Mouse (Mus musculus) brain, adult 2 months (tissue): ENCODE data around the gene Aptx.

Experiments used
- DNase-seq: peaks from one replicate; pipeline ENCODE4 v3.0.0; 2011; ENCODE audit warnings: low read depth, low spot score

The Aptx gene

DNA sequence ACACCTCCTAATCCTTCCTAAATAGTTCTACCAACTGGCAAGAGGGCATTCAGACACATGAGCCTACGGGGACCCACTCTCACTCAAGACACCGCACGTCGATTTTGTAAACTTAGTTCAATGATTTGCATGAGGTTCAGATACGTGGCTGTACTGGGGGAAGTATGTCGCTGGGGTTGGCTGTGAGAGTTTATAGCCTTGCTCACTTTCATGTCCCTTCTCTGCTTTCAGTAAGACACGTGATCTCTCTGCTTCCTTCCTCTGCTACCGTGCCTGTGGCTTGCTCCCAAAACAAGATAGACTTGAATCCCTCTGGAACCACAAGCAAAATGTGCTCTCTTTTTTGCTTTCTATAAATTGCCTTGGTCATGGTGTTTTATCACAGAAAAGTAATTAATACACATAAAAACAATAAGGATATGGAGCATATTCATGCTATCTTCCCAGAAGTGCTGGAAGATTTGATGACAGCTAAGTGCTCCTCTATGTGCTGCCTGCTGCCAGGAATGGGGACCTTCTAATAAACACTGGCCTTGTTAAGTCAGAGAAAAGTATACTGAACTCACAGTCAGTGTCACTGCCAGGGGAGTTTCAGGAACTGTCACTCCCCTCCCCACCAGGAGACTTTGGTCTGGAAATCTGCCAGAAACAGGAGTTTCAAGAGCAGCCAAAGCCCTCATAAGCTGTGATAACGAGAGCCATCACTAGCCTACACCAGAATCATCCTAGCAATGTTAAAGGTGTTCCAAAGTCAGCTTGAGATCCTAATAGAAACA is 36.6 kb downstream of the Aptx start:
- no peak for DNase-seq

DNA sequence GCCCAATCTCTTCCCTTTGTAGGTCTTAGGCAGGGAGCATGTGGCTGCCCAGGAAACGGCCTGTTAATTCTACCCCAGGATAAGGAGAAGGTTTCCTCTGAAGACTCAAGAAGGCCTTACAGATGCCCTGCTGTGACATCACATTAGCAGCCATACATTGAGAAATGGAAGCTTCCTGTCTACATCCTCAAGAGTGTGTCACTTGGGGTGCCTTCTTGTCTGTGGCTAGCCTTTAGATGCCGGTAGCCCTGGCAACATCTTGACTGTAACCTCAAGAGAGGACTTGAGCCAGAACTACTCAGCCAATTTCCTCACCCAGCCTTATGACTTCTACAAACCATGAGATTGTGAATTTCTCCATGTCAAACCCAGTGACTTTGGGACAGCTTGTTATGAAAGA is 51.9 kb downstream of the Aptx start:
- no peak for DNase-seq

DNA sequence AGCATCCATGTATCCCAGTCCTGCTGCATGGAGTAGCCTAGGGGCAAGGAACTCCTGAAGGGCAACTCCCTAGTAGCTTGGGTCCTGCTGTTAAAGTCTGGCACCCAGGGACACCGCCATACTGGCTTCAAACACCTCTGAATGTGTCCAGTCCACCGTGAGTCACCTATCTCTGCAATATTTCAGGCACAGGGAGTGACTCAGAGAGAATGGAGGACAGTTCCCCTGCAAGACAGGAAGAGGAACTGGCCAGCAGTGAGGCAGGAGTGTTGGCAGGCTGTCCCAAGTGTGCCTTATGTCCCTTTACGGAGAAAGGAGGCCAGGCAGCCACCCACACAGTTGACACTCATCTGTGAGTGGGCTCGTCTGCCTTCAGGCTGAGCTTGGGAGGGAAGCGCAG is 53.9 kb downstream of the Aptx start:
- DNase-seq: peak; percentile 66

DNA sequence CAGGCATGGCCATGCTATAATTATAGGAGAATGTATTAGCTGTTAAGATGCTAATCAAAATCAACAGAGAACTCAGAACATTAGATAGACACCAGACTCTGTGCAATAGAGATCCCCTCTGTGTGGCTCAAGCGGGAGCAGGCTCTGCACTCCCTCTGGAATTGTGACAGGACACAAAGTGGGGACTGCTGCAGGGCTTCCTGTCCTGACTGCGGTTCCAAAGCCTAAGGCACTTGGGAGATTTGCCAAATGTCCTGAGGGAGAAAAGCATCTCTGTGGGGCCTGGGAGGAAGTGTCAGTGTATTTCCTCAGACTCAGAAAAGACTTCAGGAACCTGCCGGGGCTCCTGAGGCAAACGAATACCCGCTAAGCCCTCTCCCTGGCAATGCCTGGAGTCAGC is 59.4 kb downstream of the Aptx start:
- no peak for DNase-seq

DNA sequence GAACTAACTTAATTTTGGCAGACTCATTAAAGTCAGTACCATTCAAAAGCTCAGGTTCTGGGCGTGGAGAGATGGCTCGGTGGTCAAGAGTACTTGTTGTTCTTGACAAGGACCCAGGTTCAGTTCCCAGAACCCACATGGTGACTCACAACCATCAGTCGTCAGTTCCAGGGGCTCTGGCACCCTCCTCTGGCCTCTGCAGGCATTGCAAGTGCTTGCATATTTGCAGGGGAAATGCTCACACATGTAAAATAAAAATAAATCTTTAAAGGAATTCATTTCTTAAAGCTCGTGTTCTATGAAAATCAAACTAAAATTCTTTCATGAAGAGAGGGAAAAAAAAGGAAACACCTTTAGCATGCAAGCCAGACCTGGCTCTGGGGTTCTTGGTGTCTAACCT is 62.0 kb downstream of the Aptx start:
- DNase-seq: no peak
